Mouse (Mus musculus): Measurements from ENCODE around the gene Nrxn3.

The Nrxn3 gene

DNA sequence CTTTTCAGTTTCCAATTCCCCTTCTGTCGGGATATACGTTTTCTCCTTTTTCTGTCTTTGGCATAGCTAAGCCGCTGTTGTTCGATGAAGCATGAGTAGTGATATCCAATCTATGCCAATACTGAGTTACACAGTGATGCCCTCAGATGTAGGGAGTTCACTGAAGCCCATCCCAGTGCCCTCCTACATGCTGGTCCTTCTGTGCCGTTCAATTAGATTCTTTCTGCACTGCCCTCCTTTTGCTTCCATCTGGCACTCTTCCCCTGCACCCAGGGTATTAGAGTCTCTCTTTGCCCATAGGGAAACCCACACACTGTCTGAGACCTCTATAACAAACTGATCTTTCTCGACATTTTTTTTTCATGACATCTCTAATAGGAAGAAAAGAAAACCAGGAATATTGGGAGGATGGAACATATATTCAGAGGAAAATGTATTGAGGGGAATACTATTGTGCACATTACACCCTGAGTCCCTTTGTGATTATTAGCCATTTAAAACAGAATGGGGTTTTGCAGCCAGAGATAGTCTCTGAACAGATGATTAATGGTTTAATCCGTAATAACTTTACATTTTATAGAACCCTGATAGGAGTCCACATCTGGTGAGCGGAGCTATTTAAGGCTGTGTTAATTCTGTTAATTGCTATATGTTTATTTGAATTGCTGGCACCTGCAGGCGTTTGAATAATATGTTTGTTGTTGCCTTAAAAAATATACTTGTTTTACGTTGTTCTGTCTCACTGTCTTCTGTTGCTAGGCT is 476.3 kb downstream of the Nrxn3 start:
- no peak for DNase-seq

DNA sequence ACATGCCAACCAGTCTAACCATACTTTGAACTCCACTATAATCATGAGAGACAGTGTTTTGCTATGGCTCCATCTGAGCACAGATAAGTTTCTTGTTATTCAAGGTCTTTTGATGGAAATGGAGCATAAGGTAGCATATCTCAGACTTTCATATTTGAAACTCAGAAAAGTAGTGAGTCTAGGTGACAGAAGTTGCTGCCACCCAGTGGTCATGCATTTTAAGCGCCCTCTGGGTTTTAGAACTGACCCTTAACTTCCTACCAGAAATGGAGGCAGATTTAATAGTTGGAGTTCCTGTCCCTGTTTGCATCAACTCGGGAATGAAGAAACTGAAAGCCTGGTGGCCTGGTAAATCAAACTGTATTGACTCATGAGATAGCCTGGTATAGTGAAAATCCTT is 488.9 kb downstream of the Nrxn3 start:
- peak; percentile 28 for DNase-seq

DNA sequence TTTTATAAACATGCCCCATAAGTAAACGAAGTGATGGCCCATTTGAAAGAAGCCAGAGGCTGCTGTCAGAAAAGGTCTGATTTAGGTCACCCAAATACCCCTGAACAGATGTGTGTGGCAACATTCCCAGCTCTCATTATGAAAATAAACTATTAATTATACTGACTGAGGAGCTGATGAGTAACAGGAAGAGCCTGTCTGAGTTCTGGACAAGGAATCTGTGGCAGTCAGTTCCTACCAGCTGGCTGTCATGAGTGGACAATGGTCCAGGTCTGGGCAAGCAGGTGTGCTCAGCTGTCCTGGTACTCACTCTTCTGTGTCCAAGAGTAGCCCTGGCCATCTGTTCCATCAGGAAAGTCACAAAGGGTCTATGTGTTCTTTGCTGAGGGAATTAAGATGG is 517.1 kb downstream of the Nrxn3 start:
- peak; percentile 55 for DNase-seq

DNA sequence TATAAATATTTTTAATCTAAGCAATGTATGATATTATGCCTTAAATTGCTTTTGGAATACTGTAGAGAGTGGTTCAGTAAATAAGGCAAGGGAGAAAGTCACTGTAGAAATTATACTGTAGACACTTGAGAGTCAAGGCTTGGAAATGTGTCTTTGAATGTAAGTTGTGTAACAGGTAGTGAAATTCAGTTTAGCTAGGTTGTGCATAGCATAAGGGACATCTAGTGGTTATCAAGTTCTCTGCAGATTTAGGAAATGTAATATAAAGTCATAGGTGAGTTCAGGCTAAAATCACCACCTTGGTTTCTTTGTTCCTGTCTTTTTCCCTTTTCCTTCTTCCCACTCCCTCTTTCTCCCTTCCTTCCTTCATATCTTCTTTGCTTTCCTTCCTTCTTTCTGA is 518.9 kb downstream of the Nrxn3 start:
- no peak for DNase-seq

DNA sequence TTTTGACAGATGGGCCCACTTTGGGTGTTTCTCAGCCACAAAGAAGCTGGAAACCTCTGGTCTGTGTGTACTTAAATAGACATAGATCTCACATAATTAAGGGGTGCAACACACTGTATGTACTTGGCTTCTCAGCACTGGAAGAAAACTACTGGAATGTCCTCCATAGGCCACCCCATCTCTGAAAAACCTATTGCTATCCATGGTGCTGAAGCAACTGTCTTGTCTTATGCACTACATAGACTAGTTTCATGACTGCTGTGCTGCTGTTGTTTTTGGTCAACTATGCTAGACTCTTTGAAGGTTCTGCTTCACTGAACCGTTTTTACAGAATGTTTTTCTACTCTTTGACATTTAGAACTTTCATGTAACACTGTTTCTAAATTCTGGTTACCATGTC is 519.8 kb downstream of the Nrxn3 start:
- peak; percentile 4 for DNase-seq

DNA sequence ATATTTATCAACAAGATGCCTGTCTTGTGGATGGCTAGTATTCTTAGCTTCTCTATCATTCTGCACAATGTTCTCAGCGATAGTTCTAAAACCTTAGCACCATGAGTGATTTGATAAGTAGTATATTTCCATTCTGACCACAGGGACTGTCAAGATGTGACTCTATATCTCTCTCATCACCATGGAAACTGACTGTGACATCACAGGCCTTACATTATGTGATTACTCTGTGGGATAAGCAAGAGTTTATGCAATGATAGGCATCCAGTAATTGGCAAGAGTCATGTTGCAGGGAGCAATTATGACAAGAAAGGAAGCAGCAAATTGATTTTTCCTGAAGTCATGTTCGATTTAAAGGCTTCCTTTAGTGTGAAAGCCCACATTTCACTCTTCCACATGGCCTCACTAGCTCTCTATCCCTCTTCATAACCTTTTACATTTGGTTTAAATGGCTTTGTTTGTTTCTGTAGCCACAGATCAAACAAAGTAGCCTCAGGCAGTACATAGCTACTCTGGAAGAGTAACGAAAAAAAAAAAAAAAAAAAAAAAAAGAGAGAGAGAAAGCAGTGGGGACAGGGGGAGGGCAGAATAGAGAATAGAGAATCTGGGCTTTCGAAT is 532.7 kb downstream of the Nrxn3 start:
- no peak for DNase-seq

DNA sequence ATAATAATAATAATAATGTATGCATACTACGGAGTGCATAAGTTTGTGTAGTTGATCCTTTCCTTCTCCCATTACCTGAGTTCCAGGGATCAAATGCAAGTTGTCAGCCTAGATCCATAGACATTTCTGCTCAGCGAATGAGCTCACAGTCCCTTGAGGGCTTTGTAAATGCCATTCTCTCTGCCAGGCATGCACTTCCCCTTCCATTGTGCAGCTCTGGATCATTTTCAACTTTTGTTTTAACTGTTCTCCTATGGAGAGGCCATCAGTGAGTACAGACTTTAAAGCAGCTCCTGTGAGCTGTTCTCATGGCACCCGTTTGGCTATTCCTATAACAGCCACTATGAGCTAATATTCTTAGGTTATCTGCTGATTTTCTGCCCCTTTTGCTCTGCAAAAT is 536.2 kb downstream of the Nrxn3 start:
- DNase-seq: no peak

DNA sequence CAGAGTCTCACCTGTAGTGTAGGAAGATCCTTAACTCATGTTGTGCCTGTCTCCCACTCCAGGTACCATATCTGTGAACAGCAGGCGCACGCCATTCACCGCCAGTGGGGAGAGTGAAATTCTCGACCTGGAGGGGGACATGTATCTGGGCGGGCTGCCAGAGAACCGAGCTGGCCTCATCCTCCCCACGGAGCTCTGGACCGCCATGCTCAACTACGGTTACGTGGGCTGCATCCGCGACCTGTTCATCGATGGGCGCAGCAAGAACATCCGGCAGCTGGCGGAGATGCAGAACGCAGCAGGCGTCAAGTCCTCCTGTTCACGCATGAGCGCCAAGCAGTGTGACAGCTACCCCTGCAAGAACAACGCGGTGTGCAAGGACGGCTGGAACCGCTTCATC is 537.4 kb downstream of the Nrxn3 start:
- no peak for DNase-seq

DNA sequence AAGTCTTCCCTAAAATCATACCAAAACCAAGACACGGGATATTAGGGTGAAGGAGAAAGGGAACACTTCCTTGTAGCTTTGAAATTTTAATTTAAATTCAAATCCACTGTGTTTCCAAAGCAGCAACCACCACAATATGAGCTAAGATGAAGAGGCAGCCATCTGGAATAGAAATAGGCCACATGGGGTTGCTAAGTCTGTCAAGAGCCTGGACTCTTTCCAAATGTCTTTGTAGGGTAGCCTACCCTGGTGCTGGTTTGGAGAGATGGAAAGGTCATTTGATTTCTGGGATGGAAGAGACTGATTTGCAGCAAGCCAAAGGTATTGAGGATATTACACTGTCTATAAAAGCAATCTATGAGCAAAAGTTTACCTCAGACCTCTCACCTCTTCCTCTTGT is 539.6 kb downstream of the Nrxn3 start:
- no peak for DNase-seq

DNA sequence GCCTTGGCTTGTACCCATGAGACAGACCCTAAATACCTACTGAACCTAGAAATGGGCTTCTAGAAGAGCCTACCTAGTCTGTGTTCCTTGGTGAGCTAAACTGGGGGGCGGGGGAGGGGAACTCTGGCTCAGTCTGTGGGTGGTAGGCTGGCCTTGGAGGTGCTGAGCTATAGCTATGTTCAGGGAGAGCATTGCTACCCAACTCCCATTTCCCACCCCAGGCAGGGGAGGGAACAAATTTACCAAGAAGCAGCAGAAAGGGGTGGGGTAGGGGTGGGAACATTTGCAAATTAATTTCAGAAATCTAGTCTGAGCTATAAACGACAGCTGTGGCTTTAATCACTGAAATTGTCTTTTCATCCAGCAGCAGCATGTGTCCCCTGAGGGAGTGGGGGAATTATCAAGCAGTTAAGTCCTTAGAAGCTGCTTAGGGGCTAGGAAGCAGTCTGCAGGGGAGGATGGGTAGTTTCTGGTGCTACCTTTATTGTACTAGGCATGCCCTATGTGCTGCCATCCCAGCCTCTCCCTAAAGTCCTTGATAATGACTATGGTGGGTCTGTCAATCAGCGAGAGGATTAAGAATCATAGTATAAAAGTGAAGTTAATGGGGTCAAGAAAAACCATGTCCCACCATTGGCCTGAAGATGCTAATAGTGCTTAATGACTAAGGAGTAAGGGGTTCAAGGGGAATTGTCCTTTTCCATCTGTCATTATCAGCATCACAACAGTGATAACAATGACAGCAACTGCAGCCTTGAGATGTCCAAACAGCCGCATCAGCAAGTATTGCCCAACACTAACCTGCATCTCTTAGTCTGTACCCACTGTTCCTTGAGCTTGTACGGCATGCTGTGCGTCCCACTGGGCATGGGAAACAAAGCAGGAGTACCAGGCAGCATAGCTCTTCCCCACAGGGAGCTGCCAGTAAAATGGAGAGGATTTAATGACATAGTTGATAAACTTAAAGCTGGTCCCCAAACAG is 560.0 kb downstream of the Nrxn3 start:
- no peak for DNase-seq

DNA sequence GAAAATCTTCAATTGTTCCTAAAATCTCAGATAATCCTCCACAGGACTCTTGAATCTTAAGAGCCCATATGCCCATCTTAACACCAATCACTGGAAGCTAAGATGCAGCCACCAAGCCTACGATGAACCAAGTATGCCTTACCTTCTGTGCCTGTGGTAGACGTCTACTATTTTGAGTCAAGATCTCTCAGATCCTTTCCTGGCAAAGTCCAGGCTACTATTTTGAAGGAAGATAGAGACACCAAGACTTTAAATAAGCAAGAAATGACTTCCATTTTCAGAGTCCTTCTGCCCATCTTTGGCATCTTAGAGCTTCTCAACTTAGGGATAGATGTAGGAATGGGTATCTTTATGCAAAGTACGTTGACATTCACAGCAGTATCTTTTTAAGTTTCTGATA is 561.7 kb downstream of the Nrxn3 start:
- DNase-seq: no peak

DNA sequence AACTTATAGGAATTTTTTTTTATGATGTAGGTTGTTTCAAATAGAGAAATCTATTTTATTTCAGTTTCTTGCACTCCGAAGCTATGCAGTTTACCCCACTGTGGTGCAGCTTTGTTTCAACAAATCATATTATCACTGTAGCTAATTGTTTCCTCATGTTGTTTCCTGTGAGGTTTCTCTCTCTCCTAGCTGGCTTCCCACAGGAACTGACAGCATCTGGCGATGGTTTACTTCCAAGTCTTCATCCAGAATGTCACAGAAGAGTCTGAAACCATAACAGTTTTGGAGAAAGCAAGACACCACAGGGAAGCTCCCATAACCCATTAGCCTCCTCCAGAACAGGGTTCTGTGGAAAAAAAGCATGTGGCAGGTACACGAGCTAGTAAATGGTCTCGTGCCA is 564.4 kb downstream of the Nrxn3 start:
- no peak for DNase-seq

DNA sequence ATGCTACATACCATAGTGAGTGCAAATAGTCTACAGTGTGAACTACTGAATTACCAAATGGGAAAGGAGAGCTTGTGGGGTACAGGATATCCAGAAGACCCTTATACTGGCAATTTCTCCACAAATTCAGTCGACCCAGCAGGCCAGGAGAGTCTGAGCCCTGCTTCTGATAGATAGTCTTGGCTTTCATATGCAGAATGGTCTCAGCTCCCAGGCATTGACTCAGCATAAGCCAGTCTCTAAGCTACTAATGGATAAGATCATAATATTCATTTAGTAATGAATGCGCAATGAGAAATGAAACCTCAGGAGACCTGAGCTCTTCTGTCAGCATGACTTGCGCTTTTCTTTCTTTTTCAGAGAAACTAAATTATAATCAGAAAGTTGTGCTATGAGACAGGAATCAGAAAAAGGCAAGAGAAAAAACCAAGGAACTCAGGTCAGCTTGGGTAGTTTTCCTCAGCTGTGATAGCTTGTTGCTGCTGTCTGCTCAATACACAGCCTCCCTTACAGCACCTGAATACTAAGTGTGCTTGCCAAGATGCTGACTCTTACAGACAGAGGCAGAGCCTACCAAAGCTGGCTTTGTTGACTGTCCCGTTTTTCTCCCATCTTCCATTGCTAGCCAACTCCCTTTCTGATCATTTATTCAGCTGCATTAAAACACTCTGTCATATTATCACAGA is 567.1 kb downstream of the Nrxn3 start:
- DNase-seq: no peak

DNA sequence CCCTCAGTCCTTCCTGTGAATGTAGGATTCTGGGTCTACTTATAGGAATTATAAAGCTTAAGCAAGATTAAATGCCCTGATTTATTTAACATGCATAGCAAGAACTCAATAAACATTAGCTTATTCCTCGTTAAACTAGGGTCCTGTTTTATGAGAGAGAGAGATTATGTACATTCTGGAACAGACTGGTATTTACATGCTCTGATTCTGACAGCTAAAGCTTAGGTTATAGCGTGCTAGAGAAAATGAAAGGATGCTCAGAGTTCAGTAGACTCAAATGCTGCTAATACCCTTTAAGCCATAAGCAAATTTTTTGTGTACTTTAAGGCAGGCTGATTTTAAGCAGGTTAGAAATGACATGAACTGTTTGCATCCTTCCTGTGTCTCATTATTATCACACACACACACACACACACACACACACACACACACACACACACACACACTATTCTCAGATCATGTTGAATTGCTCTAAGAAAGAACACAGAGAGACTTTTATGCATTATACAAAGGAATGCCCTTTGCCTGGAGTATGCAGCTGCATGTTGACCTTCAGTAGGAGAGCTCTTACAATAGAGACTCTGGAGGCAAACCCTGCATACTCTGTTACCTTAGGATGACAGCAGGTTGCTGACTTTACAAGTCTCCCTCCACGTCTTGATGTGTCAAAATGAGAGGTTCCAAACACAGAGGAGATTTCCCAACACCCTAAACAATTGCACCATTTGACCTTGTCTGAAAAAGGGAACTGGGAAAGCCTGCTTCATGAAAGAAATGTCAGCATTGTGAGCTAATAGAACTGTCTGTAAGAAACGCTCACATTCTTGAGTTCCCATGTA is 568.3 kb downstream of the Nrxn3 start:
- DNase-seq: peak; percentile 2

DNA sequence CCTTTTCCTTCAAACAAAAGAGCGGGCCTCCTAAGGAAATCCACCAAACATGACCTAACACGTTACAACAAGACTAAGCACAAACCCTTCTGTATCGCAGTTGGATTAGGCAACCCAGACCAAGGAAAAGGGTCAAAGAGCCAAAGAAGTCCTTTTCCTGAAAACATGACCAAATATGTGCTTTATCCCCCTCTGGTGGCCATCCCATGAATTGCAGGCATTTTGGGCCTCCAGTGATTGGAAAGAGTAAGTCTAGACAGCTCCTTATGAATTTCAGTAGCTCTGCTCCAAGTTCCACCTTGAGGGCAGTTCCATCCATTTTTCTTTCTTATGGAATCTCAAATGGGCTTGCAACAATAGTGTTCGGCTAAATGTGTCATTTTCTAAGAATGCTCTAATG is 579.3 kb downstream of the Nrxn3 start:
- peak; percentile 79 for DNase-seq

DNA sequence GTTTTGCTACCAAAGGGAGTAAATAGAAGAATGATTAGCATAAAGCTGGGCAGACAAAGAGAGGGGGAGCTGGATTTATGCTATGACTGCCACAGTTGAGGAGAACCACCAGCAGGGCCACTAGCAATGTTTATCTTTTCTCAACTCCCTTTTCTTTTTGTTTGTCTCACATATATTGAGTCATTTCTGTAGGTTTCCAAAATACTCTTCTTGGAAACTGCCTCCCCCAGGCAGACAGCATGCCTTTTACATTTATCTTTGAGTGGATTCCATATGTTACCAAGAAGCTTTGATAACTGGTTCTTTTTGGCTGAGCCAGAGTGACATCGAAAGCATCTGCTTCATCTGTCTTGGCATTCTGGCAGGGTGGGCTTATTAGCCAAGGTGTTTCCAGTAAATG is 587.5 kb downstream of the Nrxn3 start:
- no peak for DNase-seq

DNA sequence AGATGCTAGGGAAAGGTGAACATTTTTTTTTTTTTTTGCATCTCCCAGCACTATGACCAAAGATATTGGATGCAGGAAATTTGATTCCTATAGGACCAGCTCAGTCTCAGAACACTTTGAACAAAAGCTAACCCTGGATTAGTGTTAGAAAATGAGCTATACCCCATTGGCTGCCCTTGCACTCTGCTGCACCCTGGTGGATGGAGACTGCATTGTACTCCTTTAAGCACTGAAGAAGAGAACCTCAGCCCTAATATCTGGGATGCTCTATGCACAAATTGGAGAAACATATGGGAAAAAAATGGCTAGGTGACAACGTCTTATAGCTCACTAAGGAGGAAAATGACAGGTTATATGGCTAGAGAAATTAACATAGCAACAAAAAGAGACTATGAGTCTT is 589.9 kb downstream of the Nrxn3 start:
- peak; percentile 35 for DNase-seq

DNA sequence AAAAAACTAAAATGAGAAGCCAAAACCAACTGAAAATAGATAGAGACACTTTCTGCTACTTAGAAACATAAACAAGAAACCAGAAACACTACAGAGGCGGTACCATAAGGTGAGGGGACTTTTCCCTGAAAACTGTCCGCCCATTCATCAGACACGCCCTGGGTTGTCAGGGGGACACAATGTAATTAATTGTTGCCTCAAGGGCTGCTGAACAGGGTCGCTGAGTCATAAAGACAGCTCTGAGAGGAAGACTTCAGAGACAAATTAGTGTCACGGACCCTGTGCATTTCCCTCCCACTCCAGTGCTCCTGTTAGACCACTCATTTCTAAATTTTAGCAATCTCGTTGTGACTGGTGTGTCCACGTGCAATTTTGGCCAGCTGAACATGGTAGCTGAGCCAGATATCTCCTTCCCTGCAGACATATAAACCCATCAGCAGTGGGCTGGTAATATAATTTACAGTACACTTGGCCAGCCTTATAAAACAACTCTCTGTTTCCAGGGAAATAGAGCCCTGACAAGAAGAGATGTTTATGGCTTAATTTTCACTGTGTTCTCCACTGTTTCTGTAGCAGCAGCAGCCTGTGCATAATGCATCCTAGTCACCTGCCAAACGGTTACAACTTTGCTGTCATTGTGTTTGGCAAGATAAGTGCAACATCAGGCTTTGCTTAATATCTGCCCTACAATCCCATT is 603.3 kb downstream of the Nrxn3 start:
- peak; percentile 2 for DNase-seq

DNA sequence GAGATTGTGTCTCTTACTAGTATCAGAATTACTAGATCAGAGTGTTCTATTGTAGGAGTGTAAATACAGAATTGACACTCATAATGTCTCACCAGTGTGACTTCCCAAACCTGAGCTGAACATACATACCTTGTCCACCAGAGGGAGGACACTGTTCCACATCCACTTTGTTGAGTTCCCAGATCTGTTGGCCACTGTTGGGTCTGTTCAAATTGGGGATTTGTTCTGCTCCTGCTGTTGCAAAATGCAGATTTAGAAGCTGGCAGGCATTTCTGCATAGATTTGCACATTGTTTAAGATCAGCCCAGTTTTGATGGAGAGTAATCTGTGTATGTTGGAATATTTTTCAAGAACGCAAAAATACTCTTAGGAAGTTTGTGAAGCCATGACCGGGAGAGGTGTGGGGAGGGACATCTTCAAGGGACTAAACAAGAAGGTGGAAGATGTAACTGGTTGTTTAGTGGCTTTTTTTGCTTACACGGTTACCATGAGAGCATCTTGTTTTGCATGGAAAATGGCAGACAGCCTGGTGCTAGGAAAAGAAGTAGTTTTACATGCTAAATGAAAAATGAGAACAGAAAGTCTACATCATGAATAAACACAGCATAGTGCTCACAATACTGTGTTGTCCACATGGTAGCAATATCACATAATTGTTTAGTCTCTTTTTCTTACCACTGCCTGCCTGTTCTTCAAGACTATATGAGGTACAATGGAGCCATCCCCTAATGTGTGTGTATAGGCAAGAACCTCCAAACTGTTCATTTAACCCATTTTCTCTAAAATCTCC is 609.0 kb downstream of the Nrxn3 start:
- DNase-seq: no peak

DNA sequence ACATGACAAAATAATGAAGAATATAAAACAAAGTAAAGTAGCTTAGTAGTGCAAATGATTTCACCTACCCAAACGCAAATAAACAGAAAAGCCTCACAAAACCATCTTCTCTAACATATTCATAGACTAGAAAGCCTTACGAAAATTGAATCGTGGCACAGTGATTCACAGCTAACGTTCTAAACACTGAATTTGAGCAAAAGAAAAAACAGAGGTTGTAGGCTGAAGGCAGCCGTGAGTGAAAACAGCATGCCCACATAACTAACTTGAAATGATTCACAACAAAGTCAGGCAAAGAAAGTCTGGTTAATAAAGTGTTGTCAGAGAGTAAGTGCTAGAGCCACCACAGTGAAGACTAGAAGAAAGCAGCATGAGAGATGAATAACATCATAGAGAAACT is 610.8 kb downstream of the Nrxn3 start:
- no peak for DNase-seq

DNA sequence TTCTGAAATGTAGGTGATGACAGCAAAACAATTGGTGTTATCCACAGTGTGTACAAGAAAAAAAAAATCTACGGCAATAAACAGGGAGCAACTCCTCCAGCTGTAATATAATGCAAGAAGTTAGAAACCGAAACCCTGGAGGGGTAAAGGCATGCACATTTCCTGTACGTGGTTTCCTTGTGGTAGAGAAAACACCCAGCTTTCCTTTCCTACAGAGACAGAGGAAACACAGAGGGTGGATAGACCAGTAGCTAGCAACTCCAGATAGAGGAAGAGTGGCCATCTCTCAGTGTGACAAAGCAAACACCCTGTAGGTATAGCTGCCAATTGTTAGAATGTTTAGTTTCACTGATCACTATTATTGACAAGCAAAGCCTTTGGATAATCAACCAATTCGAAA is 642.2 kb downstream of the Nrxn3 start:
- no peak for DNase-seq

Data from lung, postnatal 10 days (tissue).